Mouse (Mus musculus) retina, embryonic 14.5 days (tissue): ENCODE data around the gene Elac2.

ENCODE experiments used
- DNase-seq: peaks from one replicate; pipeline ENCODE4 v3.0.0-alpha.2; 2015; ENCODE audit warnings: low spot score

The Elac2 gene

DNA sequence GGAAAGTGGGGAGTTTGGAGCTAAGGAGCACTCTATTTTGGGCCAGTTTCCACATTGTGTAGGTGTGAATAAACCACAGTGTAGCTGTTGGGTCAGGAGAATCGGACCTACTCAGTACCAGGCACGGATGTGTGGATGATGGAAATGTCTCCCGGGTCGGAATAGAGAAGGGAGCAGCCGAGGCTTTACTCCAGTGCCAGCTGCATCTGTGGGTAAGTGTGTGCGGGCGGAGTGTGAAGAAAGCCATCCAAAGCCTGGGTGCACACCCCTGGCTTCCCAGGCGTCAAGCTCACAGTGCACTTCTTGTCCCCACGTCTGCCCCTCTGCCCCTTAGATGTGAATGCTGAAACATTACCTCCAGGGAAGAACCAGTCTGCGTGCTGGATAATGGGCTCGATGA lies 43.9 kb downstream of the Elac2 start:
- no peak for DNase-seq

DNA sequence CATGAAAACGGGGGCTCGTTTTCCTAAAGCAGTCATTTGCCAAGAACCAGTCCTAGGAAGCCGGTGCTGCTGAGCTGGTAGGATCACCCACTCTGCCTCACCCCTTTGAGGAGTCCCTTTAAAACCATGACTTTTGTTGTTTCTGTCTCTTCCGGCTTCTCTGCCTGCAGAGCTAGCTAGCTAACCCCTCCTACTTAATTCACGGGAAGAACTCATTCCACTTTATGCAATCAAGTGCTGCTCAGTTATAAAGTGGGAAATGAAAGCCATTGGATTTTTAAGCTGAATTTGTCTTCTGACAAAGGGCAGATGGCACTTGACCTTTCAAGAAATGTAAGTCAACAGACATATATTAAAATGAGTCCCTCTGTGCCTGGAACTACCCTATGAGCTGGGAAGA lies 49.2 kb downstream of the Elac2 start:
- no peak for DNase-seq

DNA sequence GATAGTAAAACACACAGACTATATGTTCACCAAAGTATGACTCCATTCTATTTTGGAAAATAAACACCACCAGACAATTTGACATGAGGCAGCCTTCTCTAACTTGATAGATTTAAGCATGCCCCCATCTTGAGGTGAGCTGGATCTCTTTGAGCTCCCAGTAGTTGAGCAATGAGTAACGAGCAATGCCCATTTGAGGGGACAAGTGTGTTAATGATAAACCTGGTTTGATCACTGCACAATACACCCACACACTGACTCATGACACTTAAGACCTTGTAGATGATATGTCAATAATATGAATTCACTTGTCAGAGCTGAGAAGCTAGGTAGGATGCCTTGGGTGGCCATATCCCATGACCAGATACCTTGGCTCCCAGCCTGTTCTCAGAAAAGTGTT lies 51.4 kb downstream of the Elac2 start:
- DNase-seq: no peak

DNA sequence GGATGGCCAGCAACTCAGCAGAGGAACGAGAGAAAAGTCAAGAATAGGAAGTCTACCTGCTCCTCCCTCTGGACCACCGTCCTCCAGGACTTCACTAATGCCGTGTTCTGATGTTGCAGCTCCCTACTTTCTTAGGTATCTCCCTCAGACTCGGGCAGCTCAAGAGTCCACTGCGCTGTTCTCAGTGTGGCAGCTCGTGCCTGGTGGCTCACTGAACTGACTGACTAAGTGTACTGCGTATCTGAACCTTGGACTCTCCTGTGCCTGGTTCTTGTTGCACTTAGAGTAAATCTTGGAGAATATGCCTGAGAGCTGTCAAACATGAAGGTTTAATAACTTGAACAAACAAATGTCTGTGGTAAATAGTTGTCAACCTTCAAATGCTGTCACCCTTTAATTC lies 53.4 kb downstream of the Elac2 start:
- no peak for DNase-seq

DNA sequence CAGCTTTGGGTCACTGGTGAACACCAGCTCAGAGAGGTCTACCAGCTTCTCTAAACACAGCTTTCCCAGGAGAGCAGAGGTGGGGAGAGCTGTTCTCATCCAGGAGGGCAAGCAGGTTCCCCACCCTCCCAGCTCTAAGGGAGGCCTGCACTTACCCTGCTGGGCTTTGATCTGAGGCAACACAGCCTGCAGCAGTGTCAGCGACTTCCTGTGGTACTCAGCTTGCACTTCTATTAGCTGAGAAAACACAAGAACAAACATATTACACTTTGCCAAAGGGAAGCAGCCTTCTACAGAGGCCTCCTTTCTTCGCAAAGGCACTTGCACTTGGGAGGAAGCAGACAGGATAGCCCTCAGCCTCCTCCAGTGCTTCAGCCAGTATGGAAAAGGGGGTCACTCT lies 60.2 kb downstream of the Elac2 start:
- DNase-seq: no peak

GRCm38 (mm10) chr11:65039517-65040095 lies 60.8 kb downstream of the Elac2 start:
- no peak for DNase-seq

DNA sequence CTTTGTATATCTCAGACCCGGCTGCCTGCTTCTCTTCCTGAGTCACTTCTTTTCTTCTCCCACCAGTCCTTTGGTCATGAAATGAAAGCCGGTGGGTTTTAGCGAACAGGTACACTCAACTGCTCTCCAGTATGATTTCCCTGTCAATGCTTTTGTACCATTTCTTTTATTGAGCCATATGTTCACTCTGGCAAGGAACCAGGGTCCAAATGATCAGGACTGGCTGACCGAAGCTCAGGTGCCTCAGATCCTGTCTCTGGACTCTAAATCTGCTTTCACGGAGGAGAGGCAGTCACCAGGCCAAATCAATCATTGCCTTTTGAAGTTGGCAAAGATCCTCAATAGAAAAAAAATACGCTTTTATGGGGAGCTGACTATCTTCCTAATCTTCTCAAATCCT lies 61.7 kb downstream of the Elac2 start:
- no peak for DNase-seq

GRCm38 (mm10) chr11:65049090-65049489 lies 70.3 kb downstream of the Elac2 start:
- no peak for DNase-seq

DNA sequence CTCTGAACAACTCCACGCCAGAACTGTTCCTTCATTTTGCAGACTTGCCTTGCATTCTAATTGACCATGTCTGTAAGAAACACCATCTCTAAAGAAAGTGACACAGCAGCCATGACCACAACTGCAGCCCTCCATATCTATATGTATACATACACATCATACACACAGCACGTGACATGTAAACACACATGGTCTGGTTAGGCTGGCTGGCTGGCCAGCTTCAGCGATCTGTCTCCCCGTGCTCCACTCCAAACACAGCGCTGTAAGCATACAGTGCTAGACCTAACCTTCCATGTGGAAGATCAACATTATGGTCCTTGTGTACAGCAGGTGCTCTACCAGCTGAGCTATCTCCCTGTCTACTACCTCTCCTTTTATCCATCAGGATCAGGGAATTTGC lies 72.0 kb downstream of the Elac2 start:
- DNase-seq: no peak
